Mouse (Mus musculus) forelimb bud, embryonic 11.5 days (tissue): ENCODE measurements around the gene Cnot3.
A peak's percentile ranks its signal among the peaks of the same experiment; 100 is the strongest.
"Not testable (repeated sequence)": the region's sequence is repeated elsewhere in the genome, so short reads cannot be mapped to it uniquely, and the experiment has no call there.

Experiments
- DNase-seq: peaks from one replicate; pipeline ENCODE4 v3.0.0-alpha.2; 2012; ENCODE audit warnings: low read depth, low spot score

The Cnot3 gene

DNA sequence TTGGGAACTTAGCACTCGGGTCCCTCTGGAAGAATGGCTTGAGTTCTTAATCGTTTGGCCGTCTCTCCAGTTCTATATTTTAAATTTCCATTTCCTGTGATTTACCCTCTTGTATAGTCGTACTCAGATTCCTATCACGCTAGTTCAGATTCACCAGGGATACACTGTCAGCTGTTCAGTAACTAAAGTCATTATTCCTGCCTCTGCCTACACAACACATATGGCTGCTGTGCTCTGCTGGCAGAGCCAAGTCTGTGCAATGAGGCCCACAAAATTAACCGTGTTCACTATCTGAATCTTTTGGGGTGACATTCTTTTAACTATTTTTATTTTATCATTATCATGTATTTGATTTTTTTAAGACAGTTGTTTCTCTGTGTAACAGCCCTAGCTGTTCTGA lies 53.4 kb downstream of the Cnot3 start:
- DNase-seq, result no peak

DNA sequence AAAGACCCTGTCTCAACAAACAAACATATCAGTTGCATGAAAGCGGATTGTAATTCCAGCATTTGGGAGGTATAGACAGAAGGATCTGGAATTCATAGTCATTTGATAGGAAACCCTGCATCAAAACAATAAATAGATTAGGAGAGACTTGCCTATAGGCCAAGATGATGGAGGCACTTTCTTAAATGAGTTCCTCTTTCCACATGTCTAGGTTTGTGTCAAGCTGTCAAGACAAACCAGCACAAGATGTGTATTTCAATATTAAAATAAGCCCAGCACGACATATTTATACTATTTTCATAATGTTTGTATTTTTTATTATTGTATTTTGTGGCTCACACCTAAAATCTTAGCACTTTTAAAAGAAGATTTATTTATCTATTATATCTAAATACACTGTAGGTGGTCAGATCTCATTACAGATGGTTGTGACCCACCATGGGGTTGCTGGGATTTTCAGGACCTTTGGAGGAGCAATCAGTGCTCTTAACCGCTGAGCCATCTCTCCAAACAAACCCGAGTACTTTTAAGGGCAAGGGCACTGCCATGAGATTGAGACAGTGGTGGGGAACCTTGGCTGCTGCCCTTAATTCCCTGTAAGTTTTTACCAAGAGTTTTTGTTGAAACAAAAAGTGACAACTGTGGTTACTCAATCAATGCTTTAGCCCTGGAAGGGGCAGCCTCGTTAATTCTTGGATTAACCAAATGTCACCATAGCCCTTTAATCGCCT lies 58.2 kb downstream of the Cnot3 start:
- no peak for DNase-seq

DNA sequence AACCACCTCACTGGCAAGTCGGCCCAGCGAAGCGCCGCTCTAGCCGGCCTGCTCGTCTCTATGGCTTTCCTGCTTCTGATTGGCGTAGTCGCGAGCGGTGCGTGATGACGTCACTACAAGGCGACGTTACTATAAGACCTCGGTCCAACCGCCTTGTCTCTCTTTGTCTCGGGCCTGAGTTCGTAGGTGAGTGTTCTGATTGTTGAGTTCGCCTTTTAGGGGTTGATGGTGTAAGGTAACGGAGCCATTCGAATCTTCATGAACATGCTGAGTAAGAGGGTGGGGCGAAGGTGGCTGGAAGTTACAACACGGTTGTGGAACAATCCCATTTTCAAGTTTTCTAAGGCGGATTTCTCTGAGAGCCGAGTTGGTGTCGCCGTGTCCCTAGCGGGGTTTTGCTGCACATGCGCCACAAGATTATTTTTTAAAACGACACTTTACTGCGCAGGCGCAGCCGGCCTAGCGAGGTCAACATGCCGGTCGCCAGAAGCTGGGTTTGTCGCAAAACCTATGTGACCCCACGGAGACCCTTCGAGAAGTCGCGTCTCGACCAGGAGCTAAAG lies 58.9 kb downstream of the Cnot3 start, which contains the start of gene Rps9:
Gene Rps9 (plus strand): TSS at position 115 of the 563 bp plus-strand sequence.
- peak; percentile 99 for DNase-seq

DNA sequence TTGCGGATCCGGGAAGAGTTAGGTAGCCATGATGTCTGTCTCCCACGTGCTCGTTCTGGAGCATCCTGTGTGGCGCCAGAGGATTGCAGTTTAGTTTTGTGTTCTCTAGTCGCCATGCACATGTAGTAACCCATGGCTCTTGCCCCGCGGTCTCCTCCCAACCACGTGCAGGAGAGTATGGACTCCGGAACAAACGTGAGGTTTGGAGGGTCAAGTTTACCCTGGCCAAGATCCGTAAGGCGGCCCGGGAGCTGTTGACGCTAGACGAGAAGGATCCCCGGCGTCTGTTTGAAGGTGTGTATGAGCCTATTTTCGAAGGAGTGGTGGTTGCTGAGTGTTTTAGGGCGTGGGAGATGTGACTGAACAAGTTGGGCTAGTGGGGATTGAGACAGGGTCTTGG lies 59.4 kb downstream of the Cnot3 start:
- no peak for DNase-seq

- not testable (repeated sequence) for DNase-seq
Measured at GRCm38 (mm10) chr7:3705461-3705860, 60.4 kb downstream of the Cnot3 start.

GRCm38 (mm10) chr7:3705911-3706310 lies 60.8 kb downstream of the Cnot3 start:
- DNase-seq, result no peak

- DNase-seq, result no peak
Measured at GRCm38 (mm10) chr7:3706343-3706934, 61.4 kb downstream of the Cnot3 start.

DNA sequence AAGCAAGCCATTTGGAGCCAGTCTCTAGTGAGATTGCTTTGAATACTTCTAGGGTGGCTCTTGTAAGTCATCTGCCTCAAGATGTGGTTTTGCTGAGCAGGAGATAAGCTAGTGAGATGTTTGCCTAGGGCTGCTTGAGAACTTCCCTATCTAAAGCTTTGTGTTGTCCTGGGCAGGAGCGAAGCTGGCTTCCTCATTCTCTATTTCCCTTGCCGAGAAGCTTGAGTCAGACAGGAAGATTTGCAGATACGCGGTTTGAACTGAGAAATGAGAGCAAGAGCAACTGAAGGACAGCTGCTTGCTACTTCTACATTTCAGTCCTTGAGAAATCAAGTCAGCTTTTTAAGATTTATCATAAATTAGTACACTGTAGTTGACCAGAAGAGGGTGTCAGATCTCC lies 62.0 kb downstream of the Cnot3 start:
- DNase-seq, result no peak

DNA sequence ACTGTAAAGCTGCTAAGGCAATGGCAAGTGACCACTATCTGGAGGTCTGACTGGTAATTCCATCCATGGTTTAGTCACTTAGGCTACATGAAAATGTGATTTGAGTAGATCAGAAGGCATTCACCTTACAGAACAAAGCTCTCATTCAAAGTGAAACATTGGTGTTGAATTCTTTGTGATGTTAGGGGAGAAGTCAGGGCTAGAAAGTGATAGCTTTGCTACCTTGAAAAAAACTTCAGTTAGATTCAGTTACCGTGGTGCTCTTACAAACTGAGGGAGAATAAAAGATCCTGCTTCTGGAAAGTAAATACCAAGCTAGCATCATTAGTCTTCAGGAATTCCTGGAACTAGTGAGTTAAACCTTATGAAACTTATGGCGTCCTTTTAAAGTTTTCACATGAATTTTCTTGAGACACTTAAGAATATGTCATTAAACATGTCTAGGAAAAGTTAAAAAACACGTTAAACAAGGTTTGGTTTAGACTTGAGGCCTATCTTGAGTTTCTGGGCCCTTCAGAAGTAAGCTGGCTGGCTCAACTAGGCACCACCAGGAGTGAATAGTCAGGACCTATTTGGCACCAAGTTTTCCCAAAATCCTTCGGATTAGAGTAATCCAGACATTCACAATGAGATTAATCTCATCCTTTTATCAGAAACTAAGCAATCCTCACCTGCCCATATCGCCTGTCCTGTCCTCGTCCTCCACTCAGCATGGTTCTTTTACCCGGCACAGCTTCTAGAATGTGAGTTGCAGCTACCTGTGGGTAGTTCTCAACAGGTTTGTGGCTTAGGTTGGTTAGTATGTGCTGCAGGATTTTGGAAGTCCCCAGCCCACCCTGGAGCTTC lies 62.7 kb downstream of the Cnot3 start:
- DNase-seq, result no peak

- not testable (repeated sequence) for DNase-seq
Measured at GRCm38 (mm10) chr7:3708447-3708980, 63.4 kb downstream of the Cnot3 start.

DNA sequence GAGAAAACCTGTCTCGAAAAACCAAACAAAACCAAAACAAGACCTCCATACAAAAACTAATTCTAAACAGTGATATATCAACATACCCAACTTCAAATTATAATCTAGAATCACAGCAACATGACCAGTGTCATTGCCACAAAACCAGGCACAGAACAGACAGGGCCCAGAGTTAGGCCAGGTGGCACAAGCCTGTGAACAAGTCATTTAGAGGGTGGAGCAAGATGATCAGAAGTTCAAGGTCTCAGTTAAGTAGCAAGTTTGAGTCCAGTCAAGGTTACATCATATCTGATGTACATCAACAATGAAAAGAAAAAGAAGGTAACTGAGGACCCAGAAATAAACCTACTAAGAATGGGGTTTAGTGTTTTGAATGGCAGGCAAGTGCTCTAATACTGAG lies 63.9 kb downstream of the Cnot3 start:
- DNase-seq, result no peak
